Mouse (Mus musculus) MEL (cell line): ENCODE measurements around the gene Dpyd. TPM values are rescaled to one million over a fixed set of nuclear protein-coding genes. Genes with fewer than 3 reads are reported as not detected.

ENCODE experiments used
- DNase-seq: peaks from one replicate; pipeline ENCODE4 v3.0.0; 2011; ENCODE audit warnings: low read depth, low spot score
- H3K27ac ChIP-seq: 2 replicates; pipeline ENCODE4 v1.5.1; 2012; ENCODE audit warnings: low read depth, mild to moderate bottlenecking, control low read depth, low read length, moderate library complexity; ENCODE audit not compliant: control insufficient read depth
- H3K27me3 ChIP-seq, 2 experiments: fragments of 150-350 bp in 1 of 2; sonication (generic) in 1 of 2; 2 replicates each; pipeline ENCODE4 v1.6.1; 2012; ENCODE audit warnings: low read length in 2 of 2, mild to moderate bottlenecking in 2 of 2, improper control_type of control experiment in 1 of 2, moderate library complexity in 1 of 2; ENCODE audit not compliant: insufficient read depth in 2 of 2, control insufficient read depth in 1 of 2
- H3K36me3 ChIP-seq, 2 experiments: 2 replicates each; pipeline ENCODE4 v1.6.1; 2012 to 2014; ENCODE audit warnings: low read length in 2 of 2, improper control_type of control experiment in 1 of 2, inconsistent platforms in 1 of 2, mild to moderate bottlenecking in 1 of 2; ENCODE audit not compliant: insufficient read depth in 2 of 2, control insufficient read depth in 1 of 2
- H3K4me1 ChIP-seq, 2 experiments: fragments of 150-350 bp in 1 of 2; sonication (generic) in 1 of 2; 2 replicates each; pipeline ENCODE4 v1.6.1; 2012; ENCODE audit warnings: low read length in 2 of 2, improper control_type of control experiment in 1 of 2, mild to moderate bottlenecking in 1 of 2; ENCODE audit not compliant: insufficient read depth in 2 of 2, control insufficient read depth in 1 of 2
- H3K4me3 ChIP-seq, 2 experiments: fragments of 150-350 bp in 1 of 2; sonication (generic) in 1 of 2; 2 replicates each; pipeline ENCODE4 v1.5.1; 2012; ENCODE audit warnings: low read depth in 2 of 2, low read length in 2 of 2, mild to moderate bottlenecking in 2 of 2, moderate library complexity in 2 of 2, control low read depth in 1 of 2, improper control_type of control experiment in 1 of 2; ENCODE audit not compliant: control insufficient read depth in 1 of 2, insufficient read depth in 1 of 2
- H3K79me2 ChIP-seq: 2 replicates; pipeline ENCODE4 v1.6.1; 2012; ENCODE audit warnings: mild to moderate bottlenecking, low read length, moderate library complexity; ENCODE audit not compliant: control insufficient read depth, poor library complexity, insufficient read depth
- H3K9ac ChIP-seq: 2 replicates; pipeline ENCODE4 v1.6.1; 2012; ENCODE audit warnings: low read depth, mild to moderate bottlenecking, control low read depth, low read length, moderate library complexity; ENCODE audit not compliant: control insufficient read depth, poor library complexity, severe bottlenecking
- H3K9me3 ChIP-seq: fragments of 150-350 bp; sonication (generic); replicated peaks from 2 replicates; pipeline ENCODE4 v1.6.1; 2012; ENCODE audit warnings: mild to moderate bottlenecking, low read length, improper control_type of control experiment, moderate library complexity; ENCODE audit not compliant: insufficient read depth
- BHLHE40 ChIP-seq: IDR thresholded peaks from 2 replicates; pipeline ENCODE4 v1.6.1; 2012; ENCODE audit warnings: low read depth, mild to moderate bottlenecking, inconsistent platforms, low read length, improper control_type of control experiment, borderline replicate concordance
- CHD2 ChIP-seq: IDR thresholded peaks from 2 replicates; pipeline ENCODE4 v1.6.1; 2011; ENCODE audit warnings: low read length, improper control_type of control experiment
- CTCF ChIP-seq, 3 experiments: IDR thresholded peaks in 2 of 3; conservative IDR thresholded peaks in 1 of 3; 2 replicates each; pipeline ENCODE4 v1.5.1; 2011 to 2012; ENCODE audit warnings: low read length in 3 of 3, low read depth in 2 of 3, mild to moderate bottlenecking in 2 of 3, improper control_type of control experiment in 1 of 3, inconsistent platforms in 1 of 3, mixed read lengths in 1 of 3, moderate library complexity in 1 of 3; ENCODE audit not compliant: control insufficient read depth in 1 of 3, insufficient read depth in 1 of 3, poor library complexity in 1 of 3, severe bottlenecking in 1 of 3
- ELF1 ChIP-seq: IDR thresholded peaks from 2 replicates; pipeline ENCODE4 v1.6.1; 2014; ENCODE audit warnings: low read depth, mild to moderate bottlenecking, inconsistent platforms, low read length, improper control_type of control experiment, moderate library complexity
- EP300 ChIP-seq, 2 experiments: IDR thresholded peaks; 2 replicates each; pipeline ENCODE4 v1.6.1; 2011; ENCODE audit warnings: improper control_type of control experiment in 2 of 2, low read length in 2 of 2, low read depth in 1 of 2, mild to moderate bottlenecking in 1 of 2
- ETS1 ChIP-seq: IDR thresholded peaks from 2 replicates; pipeline ENCODE4 v1.6.1; 2012; ENCODE audit warnings: low read depth, mild to moderate bottlenecking, inconsistent platforms, low read length, improper control_type of control experiment, moderate library complexity
- KAT2A ChIP-seq: conservative IDR thresholded peaks from 2 replicates; pipeline ENCODE4 v1.6.1; 2012; ENCODE audit warnings: low read depth, low read length, improper control_type of control experiment, inconsistent platforms
- MAFK ChIP-seq: IDR thresholded peaks from 2 replicates; pipeline ENCODE4 v1.6.1; 2011; ENCODE audit warnings: low read depth, mild to moderate bottlenecking, low read length, improper control_type of control experiment, borderline replicate concordance
- MAX ChIP-seq: IDR thresholded peaks from 2 replicates; pipeline ENCODE4 v1.6.1; 2011; ENCODE audit warnings: low read length, improper control_type of control experiment
- NRF1 ChIP-seq: IDR thresholded peaks from 2 replicates; pipeline ENCODE4 v1.6.1; 2014; ENCODE audit warnings: low read depth, mild to moderate bottlenecking, inconsistent platforms, low read length, improper control_type of control experiment, moderate library complexity; ENCODE audit not compliant: poor library complexity, insufficient read depth, severe bottlenecking
- POLR2AphosphoS5 ChIP-seq: IDR thresholded peaks from 2 replicates; pipeline ENCODE4 v1.6.1; 2012; ENCODE audit warnings: low read depth, borderline replicate concordance, mild to moderate bottlenecking, inconsistent platforms, low read length, moderate library complexity, mixed read lengths
- SIN3A ChIP-seq: IDR thresholded peaks from 2 replicates; pipeline ENCODE4 v1.6.1; 2012; ENCODE audit warnings: low read length, improper control_type of control experiment, inconsistent platforms
- SMC3 ChIP-seq: IDR thresholded peaks from 2 replicates; pipeline ENCODE4 v1.6.1; 2011; ENCODE audit warnings: low read depth, low read length, improper control_type of control experiment
- ZKSCAN1 ChIP-seq: IDR thresholded peaks from 2 replicates; pipeline ENCODE4 v1.6.1; 2012; ENCODE audit warnings: low read depth, mild to moderate bottlenecking, inconsistent platforms, low read length, improper control_type of control experiment, moderate library complexity
- polyA plus RNA-seq, 2 experiments: library from polyadenylated mRNA; stranded (reverse) in 1 of 2; unstranded in 1 of 2; fragments of >175 nt in 1 of 2; fragments of >200 nt in 1 of 2; gene quantifications; 2 replicates each; pipeline versions ENCODE4 v1.2.1 to v1.2.4; 2012; ENCODE audit warnings: low replicate concordance in 2 of 2, low read depth in 1 of 2; ENCODE audit not compliant: insufficient read length in 2 of 2, insufficient read depth in 1 of 2, missing spikeins in 1 of 2
- total RNA-seq: library from RNA; depleted of rRNA; stranded (reverse); fragments of 300-350 nt; gene quantifications from 2 replicates; pipeline ENCODE4 v1.2.3, GENCODE M21; 2012

Gene Dpyd
- total and polyA plus RNA-seq, 3 experiments: not detected

GRCm38 (mm10) chr3:118899036-118899435, 337.1 kb downstream of the Dpyd start:
- Histone ChIP-seq H3K4me3 (no peak overlapping the region), H3K4me1 (no peaks in the 10 kb centered on the region), H3K36me3 (no peaks in the 10 kb centered on the region), H3K9me3 (no peaks in the 10 kb centered on the region), H3K27ac (no peak overlapping the region), H3K27me3 (no peaks in the 10 kb centered on the region), H3K79me2 (no peaks in the 10 kb centered on the region), H3K9ac (no peak overlapping the region)
- no peak for TF ChIP-seq EP300 (IDR thresholded peaks at IDR 0.05; ENCODE audit: low read depth in 1 of 2, low read length in 2 of 2)
- TF ChIP-seq ETS1: no peak
- no peak for TF ChIP-seq CTCF (IDR thresholded peaks at IDR 0.05 in 2 of 3, conservative IDR thresholded peaks at IDR 0.05 in 1 of 3; ENCODE audit: control insufficient read depth in 1 of 3, insufficient read depth in 1 of 3, low read depth in 2 of 3, low read length in 3 of 3, poor library complexity in 1 of 3, severe bottlenecking in 1 of 3)
- no peak for TF ChIP-seq MAX
- no peak for TF ChIP-seq NRF1
- TF ChIP-seq ZKSCAN1: no peak
- no peak for TF ChIP-seq ELF1
- no peak for TF ChIP-seq BHLHE40
- TF ChIP-seq SIN3A: no peak
- TF ChIP-seq SMC3: no peak
- TF ChIP-seq CHD2: no peak
- TF ChIP-seq POLR2AphosphoS5: no peak
- DNase-seq: no peak

GRCm38 (mm10) chr3:118991312-118991711, 429.4 kb downstream of the Dpyd start:
- no peaks in the 10 kb centered on the region for H3K36me3 ChIP-seq
- no peak overlapping the region for H3K9ac ChIP-seq
- no peak overlapping the region for H3K4me3 ChIP-seq
- no peaks in the 10 kb centered on the region for H3K4me1 ChIP-seq
- H3K27me3 ChIP-seq: no peaks in the 10 kb centered on the region
- no peaks in the 10 kb centered on the region for H3K9me3 ChIP-seq
- TF ChIP-seq KAT2A (no peak), CTCF (IDR thresholded peaks at IDR 0.05 in 2 of 3, conservative IDR thresholded peaks at IDR 0.05 in 1 of 3; ENCODE audit: control insufficient read depth in 1 of 3, insufficient read depth in 1 of 3, low read depth in 2 of 3, low read length in 3 of 3, poor library complexity in 1 of 3, severe bottlenecking in 1 of 3) (0 out of 6 replicates have a peak, but pooled peaks of 1 of the 3 experiments have one; percentile 14)
- no peaks in the 10 kb centered on the region for H3K79me2 ChIP-seq
- no peak overlapping the region for H3K27ac ChIP-seq
- peak; percentile 13 for DNase-seq

GRCm38 (mm10) chr3:118991793-118992192, 429.9 kb downstream of the Dpyd start:
- H3K4me3 ChIP-seq: no peak overlapping the region
- no peaks in the 10 kb centered on the region for H3K27me3 ChIP-seq
- no peak overlapping the region for H3K9ac ChIP-seq
- H3K27ac ChIP-seq: no peak overlapping the region
- no peaks in the 10 kb centered on the region for H3K79me2 ChIP-seq
- TF ChIP-seq MAFK (no peak), SMC3 (peak; percentile 25; the same call in 1 of the 2 replicates)
- H3K36me3 ChIP-seq: no peaks in the 10 kb centered on the region
- peak; percentile 3 for DNase-seq
- no peaks in the 10 kb centered on the region for H3K9me3 ChIP-seq
- H3K4me1 ChIP-seq: no peaks in the 10 kb centered on the region
